Mouse (Mus musculus): ENCODE measurements around the gene Rictor.
"Not testable (repeated sequence)": the region's sequence is repeated elsewhere in the genome, so short reads cannot be mapped to it uniquely, and the experiment has no call there.

Gene Rictor

DNA sequence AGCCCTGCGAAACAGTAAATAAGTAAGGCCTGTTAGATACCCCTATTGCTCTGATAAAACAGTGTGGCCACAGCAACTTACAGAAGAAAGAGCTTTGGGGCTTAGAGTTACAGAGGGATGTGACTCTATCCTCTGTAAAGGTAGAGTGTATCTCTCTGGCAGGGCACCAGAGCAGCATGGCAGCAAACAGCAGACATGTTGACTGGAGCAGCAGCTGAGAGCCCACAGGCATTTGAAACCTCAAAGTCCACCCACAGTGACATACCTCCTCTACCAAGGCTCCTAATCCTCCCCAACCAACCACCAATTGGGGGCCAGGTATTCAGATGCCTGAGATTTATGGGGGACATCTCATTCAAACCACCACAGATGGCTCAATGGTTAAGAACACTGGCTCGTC lies 31.0 kb downstream of the Rictor start:
- DNase-seq (ENCODE audit: low read depth) = no peak

DNA sequence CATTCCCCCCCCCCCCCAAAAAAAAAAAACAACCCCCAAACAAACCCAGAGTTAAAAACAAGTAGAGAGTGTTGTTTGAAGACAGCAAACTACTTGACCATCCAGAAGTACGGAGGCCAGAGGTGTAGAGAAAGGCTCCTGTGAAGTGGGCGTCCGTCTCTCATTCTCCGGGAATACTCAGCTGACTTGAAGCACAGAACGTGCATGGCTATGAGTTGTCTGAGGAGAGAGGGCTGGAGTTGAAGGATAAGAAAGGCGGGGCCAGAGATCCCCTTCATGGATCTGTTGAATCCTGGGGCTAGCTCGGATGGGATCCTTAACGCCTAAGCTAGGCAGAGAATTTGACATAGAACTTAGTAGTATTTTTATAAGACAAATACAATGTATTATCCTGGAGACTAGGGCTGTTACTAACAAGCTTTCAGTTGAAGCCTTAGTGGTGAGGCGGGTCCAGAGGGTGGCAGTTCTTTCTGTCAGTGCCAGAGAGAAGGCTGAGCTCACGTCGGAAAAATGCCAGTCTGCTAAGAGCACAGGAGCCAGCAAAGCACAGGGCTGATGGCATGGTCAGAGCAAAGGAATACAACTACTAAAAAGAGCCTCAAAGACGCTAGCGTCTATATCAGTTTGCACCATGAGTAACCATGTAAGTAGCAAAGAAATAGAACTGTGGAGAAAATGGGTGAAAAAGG lies 34.3 kb downstream of the Rictor start:
- peak; percentile 40 for DNase-seq (ENCODE audit: low read depth)

DNA sequence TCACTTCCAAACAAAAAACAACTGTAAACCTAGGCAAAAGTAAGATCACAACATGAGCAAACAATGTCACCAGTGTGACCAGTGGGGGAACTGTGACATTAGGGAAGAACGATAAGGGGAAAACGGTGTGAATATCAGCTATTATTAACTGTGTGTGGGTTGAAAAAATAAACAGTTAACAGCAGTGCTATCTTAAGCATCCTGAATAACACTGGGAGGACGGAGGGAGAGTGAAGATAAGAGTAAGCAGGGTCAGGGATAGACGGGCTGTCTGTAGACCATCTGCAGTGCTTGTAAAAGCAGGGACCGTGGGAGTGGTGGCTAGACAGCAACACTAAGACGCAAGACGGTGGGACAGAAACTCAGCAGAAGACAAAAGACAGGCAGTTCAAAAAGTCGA lies 35.5 kb downstream of the Rictor start:
- no peak for DNase-seq (ENCODE audit: low read depth)

DNA sequence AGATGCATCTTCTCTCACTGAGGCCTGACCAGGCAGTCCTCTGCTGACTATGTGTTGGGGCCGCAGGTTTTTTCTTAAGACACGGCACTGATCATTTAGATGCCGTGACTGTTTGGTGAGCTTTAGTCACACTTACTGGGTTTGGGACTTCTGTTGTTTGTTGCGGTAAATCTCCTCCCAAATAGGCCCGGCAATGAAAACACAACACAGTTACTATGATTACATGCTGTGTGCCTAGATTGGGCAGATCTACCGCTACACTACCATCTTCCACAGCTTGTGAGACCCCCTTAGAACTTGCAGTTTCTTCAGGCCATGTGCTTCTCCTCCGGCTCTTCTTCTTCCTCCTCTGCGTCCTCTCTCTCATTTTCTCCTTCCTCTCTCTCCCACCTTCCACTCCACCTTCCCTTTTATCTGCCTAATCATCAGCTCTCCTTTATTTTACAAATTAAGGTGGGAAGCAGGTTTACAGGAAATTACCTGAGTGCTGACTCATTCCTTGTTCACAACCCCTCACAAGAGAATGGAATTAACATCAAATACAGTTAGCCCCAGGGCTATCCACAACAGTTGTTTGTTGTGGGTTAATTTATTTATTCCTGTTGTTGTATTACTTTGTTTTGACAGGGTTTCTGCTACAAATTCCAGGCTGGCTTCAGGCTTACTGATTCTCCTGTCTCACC lies 38.3 kb downstream of the Rictor start:
- not testable (repeated sequence) for DNase-seq (ENCODE audit: low read depth)

DNA sequence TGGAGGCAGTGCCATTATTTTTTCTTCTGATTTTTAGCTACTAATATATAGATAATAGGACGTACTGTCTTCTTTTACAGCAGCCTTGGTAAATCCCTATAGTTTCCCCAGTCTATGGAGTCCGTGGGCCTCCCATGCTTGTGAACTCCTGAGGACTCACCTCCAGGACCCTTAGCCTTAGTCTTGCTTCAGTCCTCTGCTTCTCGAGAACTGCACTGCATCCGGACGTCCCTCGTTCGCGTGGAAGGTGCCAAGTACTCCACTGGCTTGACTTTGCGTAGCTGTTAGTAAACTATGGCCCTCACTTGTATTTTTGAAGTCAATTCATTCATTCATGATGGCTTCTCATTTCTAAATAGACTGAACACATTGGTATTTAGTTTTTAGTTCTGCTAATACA lies 38.8 kb downstream of the Rictor start:
- DNase-seq (ENCODE audit: low read depth) = no peak

DNA sequence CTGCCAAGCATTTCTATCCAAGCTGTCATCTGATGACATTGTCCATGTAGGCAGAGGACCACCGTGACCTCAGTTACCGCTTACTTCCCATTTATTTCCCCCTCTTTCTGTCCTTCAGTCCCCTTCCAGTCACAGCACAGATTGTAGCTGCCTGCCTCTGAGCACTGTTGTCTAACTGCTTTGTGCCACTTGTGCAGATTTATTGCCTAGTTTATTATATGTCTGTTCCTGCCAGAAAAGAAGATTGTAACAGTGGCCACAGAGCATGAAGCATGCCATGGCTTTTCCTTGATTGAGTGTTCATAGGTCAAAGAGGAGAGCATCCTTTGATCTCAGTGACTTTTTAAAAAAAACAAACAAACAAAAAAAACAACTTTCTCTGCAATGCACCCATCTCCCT lies 46.2 kb downstream of the Rictor start:
- no peak for DNase-seq (ENCODE audit: low read depth)

DNA sequence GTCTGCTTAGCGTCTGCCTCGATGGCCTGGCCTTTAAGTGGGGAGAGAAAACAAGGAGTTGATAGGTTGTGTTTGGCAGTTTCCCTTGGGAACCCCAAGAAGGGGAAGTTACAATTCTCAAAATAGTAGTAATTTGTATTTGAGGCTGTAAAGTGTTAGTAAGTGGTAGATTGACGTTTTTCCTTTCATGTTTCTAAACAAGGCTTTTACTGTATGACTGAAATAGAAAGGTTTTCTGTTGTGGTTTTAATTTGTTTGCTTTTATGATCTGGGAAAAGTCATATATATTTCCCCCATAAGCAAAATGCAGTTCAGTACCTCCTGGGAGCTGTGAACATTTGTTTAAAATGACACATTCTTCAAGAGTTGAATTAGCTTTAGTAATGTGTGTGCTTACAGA lies 64.1 kb downstream of the Rictor start:
- DNase-seq (ENCODE audit: low read depth) = no peak

DNA sequence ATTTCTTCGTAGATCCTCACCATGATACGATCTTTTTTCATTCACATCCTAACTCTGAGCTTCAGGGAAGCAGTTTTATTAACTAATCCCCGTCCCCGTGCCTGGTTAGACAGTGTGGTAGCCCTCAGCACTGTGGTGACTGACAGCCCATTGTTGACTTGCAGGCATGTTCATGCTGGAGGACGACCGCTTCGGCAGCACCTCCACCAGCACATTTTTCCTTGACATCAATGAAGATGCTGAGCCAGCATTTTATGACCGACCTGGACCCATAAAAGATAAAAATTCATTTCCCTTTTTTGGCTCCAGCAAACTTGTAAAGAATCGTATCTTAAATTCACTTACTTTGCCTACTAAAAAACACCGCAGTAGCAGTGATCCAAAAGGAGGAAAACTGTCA lies 78.0 kb downstream of the Rictor start:
- no peak for DNase-seq (ENCODE audit: low read depth)

DNA sequence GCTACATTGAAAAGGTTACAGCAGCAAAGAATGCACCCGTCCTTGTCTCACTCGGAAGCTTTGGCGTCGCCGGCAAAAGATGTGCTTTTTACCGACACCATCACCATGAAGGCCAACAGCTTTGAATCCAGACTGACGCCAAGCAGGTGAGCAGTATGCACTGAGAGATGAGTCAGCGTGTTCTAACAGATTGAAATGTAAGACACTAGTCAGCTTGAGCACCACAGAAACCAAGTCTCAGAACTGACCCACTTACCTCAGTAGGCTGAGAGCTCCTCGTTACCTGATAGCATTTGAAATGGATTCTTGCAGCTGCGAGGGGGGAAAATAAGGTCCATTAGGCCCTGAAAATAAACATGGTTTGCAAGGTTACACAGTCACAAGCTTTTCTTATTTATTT lies 79.1 kb downstream of the Rictor start:
- DNase-seq (ENCODE audit: low read depth) = no peak

DNA sequence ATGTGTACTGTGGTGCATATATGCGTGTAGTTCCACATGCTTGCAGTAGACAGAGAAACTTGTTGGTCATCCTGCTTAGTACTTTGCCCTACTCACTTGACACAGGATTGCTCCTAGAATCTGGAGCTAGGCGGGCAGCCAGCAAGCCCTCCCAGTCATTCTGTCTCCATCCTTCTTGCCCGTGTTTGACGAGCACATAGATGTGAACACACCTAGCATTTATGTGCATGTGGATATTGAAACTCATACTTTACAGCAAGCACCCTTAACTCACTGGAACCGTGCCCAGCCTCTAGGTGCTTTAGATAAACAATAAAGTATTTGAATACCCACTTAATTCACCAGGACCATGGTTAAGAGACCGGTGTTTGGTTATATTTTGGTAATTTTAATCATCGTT lies 81.8 kb downstream of the Rictor start:
- no peak for DNase-seq (ENCODE audit: low read depth)

DNA sequence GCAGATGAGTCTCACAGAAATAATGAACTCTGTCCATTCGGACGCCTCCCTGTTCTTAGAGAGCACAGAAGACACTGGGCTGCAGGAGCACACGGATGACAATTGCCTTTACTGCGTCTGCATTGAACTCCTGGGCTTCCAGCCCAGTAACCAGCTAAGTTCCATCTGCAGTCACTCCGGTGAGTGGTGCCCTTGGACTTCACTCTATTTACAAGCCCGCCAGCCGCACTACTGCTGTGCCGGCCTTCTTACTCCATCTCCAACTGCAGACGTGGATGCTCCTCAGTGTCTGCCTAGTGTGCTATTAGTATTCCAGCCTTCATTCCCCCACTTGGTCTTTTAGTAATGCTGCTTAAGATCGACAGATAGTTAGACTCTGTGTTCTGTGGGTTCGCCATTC lies 83.5 kb downstream of the Rictor start:
- no peak for DNase-seq (ENCODE audit: low read depth)

DNA sequence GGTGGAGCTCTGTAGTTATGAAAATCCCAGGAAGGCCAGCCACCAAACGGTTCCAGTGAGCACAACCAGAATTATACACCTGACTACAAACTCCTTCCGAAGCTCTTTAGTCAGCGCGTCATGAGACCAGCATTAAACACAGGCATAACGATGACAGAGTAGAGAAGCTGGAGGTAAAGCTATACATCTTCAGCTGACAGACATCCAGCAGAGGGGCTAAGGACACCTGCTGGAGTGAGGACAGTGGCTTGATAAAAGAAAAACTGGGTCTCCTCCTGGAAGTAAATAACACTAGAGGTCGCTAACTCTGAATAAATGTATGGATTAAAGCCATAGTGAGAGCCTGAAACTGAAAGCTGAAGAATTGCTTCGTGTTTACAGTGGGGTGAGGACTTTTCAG lies 84.7 kb downstream of the Rictor start:
- no peak for DNase-seq (ENCODE audit: low read depth)

DNA sequence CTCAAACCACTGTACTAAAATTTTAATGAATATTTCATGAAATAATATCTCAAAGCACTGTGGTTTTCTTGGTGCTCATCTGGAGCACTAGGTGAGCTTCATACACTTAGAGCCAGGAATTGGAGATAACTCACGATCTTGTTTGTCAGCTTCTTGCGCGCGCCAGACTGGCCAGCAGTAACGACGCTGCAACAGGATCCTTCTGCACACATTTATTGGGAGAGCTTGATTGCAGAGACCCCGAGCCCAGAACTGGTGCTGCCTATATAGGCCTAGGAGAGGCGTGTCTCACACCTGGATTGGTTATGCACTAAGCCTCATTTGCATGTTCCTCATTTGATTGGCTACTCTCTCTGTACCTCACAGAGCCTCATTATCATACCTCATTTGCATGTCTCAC lies 93.0 kb downstream of the Rictor start:
- not testable (repeated sequence) for DNase-seq (ENCODE audit: low read depth)

DNA sequence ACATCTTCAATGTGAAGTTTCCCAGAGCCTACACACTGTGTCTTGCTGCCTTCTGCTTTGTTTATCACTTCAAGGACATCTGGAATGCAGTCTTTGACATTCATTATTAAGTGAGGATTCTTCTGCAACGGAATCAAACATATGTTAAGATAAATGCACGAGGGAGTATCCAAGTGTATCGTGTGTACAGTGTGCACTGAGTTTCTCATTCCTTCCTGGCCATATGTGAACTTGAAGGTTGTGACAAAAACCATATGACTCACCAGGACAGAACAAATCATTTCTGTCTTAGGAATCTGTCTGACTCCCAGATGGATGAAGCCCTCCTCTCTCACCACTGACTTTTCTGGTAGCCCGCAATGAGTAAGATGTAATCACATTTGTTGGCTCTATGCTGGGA lies 107.6 kb downstream of the Rictor start:
- DNase-seq (ENCODE audit: low read depth) = no peak

DNA sequence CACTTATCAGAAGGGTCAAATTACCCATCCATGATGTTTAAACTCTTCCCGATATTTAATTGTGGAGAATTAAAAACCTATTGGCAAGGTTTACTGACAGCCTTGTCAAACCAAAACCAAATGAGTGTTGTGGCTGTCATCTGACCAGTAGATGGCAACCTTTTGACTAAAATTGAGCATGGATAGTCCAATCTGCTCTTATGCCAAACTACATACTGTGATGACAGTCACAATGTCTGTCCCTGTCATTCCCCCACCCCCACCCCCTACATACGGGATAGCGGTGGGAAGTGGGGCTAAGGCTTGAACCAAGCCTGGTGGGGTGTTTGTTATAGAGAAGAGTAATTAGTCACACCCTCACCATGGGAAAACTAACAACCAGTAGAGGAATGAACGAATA lies 132.0 kb downstream of the Rictor start:
- no peak for DNase-seq (ENCODE audit: low read depth)

DNA sequence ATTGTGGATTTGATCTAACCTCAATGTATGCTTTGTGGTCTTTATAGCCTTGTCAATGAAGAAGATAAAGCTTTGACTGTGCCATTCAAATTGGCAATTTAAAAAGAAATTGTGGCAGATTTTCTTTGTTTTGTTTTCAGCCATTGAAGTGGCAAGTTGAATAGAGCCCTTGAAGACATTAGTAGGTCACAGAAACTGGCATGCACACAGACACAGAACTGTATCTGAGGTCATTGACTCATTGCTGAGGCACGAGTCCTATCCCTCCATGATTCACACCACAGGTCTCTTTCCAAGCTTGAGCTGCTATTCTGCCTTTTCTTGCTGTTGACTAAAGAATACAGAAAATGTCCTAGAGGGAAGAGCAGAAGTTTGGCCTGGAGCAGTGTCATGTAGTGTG lies 141.7 kb downstream of the Rictor start:
- DNase-seq (ENCODE audit: low read depth) = peak; percentile 49
